Mouse (Mus musculus) regulatory T cell (primary cell): ENCODE measurements around the gene Rassf6.

ENCODE experiments used
- in situ Hi-C: fragments of 300-600 bp; cut with MboI, MseI; formaldehyde crosslinking; loops from one replicate; pipeline ENCODE4 v1.15.1; 2025; ENCODE audit warnings: high pct_unique_total_duplicates

Rassf6 gene

DNA sequence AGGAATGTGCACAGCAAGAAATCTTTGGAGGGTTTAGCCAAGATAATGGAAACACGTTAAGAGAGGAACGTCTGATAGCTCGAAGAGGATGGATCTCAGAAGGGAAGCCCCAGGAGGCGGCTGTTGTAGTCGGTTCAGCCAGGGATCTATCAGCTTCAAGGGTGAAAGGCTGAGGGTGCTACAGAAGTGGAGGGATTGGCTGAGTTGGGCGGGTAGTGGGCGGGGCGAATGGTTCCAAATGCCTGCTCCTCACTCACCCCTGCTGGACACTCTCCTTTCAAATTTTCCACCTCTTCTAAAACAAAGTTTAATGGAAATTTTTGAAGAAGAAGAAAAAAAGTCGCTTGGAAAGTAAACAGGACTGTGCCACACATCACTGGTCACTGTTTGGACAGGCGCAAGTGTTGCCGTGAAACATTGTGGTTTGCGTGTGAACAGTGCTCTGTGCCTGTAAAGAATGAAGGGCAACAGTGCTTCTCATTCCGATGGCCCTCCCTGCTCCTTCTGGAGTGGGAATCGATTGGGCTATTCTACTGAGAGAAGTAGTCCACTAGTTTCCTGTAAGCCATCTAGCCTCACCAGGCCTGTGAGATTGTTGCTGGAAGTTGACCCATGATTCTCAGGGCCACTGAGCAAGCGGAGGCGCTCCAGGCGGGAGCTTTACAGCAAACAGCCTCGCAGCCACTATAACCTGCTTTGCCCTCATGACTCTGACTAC is 15.6 kb downstream of the Rassf6 start:
- in situ Hi-C loops = loop anchor here (25.0 kb wide), 1 partner anchor 413 kb away; the partner anchor contains the start of gene Cox18

DNA sequence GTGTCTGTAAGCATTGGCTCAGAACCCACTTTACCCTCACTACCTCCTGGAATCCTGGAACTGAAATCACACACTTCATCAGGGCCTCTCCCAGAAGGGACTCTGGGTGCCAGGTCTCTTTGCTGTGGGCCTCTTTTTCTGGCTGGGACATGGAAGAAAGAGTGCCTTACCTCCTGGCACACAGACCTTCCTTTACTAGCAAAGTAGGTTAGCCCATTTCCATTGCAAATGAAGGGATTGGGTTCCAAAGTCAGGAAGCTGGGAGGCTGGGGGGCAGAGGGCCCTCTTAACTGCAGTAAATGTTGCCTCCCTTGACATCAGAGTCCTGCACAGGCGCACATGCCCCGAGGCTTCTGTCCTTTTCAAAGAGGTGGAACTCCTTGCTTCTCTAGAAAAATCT is 17.2 kb downstream of the Rassf6 start:
- in situ Hi-C loops = loop anchor here (25.0 kb wide), 1 partner anchor 411 kb away; the partner anchor contains the start of gene Cox18

DNA sequence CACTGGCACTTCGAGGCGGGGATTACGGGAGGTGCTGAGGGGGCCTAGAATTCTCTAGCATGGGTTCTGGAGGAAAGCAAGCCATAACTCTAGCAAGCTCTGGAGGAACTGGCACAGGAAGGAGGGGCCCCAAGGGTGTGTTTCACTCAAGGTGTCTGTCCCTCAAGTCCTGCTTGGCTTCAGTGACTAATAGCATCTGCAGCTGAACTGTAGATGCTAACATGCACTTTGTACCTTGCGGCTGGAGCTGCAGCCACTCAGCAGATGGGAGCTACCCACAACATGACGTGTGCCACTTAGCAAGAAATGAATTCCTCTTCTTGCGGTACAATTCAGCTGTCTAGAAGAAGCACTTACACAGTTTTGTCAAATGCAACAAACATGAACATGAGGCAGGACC is 18.7 kb downstream of the Rassf6 start:
- in situ Hi-C loops = loop anchor here (25.0 kb wide), 1 partner anchor 409 kb away; the partner anchor contains the start of gene Cox18

DNA sequence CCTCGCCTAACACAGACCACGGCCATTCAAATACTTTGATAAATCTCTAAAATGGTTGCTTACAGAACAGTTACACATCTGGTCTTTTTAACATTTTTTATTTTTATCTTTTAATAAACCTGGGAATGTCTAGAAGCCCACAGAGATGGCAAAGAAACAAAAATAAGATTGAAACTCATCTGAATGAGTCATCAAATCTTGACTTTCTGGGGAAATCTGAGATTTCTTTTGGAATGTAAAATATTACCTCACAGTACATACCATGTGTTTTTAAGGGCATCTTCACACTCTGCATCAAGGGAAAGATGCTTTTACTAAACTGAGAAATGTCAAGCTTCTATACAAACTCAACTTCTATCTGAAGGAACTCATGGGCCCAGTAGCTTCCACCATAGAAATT is 19.1 kb downstream of the Rassf6 start:
- in situ Hi-C loops = loop anchor here (25.0 kb wide), 1 partner anchor 409 kb away; the partner anchor contains the start of gene Cox18

DNA sequence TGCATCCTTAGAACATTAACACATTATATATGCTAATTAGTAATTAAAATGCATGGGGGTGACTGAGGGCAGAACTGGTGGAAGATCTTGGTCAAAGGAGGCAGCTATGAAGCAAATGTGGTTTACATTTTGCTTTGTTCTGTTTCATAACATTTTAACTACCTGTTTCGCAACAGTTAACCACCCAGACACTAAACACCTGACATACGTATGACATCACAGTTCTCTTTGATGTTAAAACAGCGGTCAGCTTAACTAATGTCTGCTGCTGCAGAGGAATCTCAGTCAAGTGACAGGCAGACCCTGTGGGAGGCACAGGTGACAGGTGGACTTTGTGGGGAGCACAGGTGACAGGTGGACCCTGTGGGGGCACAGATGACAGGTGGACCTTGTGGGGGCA is 22.6 kb downstream of the Rassf6 start:
- in situ Hi-C loops = loop anchor here (25.0 kb wide), 1 partner anchor 406 kb away; the partner anchor contains the start of gene Cox18

DNA sequence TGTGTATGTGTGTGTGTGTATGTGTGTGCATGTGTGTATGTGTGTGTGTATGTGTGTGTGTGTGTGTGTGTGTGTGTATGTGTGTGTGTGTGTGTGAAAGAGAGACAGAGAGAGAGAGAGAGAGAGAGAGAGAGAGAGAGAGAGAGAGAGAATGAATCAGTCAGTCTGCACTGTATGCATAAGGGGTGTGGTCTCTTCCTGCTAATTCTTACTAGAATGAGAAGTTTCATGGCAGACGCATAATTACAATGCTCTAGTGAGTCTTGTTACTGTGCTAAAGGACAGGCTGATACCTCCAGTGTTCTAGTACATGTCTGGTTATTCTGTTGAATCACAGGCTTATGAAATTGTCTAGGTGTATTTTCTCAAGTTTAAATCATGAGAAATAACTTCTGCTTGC is 27.7 kb downstream of the Rassf6 start:
- in situ Hi-C loops = loop anchor here (25.0 kb wide), 1 partner anchor 400 kb away; the partner anchor contains the start of gene Cox18

DNA sequence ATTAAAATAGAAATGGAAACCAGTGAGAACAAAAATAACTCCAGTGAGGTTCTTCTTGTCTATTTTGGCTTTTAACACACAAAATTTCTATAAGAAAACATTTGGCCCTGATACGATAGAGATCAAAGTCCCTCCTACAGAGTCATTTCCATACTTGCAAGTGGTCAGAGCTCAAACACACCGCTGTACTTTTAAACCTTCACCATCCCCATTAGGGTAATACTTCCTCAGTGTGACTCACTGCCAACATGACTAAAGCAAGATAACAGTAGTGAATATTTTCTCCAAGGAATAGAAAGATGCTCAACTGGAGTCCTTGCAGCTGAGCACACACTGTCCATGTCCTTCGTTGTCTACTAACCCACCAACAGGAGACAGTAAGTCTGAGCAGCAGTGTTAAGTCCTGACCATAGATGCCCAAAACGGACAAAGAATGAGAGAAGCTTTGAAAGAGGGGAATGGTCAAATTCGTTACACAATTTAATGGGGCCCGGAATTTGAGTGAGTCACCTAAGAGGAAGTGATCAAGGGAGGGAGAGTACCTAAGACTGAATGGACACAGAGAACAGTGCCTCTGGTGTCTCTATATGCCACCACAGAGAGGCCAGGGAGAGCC is 28.4 kb downstream of the Rassf6 start:
- in situ Hi-C loops = loop anchor here (25.0 kb wide), 1 partner anchor 400 kb away; the partner anchor contains the start of gene Cox18

DNA sequence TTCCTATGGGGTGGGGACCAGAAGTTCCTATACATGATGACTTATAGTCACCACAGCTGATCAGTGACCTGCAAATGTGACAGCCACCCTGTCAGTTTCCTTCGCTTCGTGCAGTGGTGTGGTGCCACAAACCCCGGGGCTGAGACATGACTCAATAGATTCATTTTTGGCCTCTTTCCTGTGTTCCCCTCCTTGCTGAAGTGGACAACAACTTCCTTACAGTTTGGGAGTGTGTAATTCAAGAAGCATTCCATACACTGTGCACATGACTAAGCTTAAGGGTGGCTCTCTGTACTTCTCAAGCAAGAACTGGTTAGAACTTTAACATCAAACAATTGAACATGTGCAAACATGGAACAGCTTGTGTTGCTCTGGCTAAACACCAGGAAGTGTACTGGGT is 29.1 kb downstream of the Rassf6 start:
- in situ Hi-C loops = loop anchor here (25.0 kb wide), 1 partner anchor 399 kb away; the partner anchor contains the start of gene Cox18

DNA sequence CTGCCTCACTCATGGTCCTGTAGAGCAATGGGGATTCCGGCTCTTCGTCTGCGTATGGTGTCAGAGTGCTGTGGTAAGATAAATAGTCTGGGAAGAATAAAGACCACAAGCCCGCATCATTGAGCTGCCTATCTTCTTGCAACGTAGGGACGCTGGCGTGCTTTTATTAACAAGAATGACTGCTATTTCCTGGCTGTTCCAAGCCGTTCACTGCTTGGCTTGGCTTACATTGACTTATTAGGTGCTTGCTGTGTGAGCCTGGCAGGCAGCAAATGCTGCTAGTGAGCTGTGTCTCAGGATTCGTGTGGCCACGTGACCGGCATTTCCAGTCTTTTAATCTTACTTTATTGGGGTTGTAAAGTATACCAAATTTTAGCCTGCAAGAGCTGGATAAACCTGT is 31.6 kb downstream of the Rassf6 start:
- in situ Hi-C loops = loop anchor here (25.0 kb wide), 1 partner anchor 397 kb away; the partner anchor contains the start of gene Cox18

DNA sequence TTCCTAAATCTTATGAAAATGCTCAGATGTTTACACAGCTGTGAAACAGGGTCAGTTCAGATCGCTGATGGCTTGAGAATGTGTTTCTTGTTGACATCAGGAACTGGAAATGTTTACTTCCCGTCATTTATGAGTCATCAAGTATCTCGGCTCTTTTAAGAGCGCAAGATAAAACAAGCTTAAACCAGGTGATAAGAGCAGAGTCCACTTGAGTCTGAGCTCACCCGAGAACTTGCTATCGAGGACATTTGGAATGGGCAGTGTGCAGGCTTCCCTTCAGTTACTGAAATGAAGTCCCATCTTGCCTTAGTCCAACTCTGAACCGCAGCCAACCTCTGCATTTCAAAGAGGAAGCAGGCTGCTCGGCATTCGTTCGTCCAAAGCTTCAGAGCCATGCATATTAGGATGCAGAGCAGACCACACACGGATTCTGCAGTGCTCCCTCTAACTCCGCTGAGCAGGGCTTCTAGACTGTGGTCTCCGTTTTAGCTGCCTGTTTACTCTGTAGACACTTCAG is 37.0 kb downstream of the Rassf6 start:
- in situ Hi-C loops = loop anchor here (25.0 kb wide), 1 partner anchor 391 kb away; the partner anchor contains the start of gene Cox18

DNA sequence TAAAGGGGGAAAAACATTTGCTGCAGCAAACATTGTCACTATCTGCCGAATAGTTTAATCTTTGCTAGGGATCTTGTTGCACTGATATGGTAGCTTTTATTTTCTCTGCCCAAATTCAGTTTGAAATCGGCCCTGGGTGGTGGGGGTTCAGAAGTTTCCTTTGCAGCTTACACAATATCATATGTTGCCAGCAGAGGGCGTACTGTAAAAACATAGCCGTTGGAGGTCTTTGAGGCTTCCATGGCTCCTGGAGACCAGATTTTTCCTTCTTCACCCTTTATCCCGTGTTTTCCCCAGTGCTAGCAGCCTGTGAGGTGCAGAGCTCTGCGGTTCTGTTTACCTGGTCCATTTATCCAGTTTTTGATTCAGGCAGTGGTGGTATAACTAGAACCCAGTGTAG is 39.0 kb downstream of the Rassf6 start:
- in situ Hi-C loops = loop anchor here (25.0 kb wide), 1 partner anchor 389 kb away; the partner anchor contains the start of gene Cox18

DNA sequence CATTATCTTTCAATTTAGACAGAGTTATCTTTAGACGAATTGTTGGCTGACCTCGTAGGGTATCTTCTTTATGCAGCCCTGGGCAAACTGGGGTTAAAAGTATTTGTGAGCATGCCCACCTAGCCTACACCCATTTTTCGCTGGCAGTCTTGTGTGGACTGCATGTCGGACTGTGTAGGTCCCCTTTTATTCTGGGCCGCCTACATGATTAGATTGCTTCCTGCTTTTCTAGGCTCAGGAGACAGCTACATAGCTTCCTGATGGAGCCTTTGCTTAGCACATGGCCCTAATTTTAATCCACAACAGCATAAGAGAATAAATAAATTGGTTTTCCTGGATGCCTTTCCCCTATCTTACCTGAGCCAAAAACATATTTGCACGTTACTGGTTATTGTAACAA is 44.3 kb downstream of the Rassf6 start:
- in situ Hi-C loops = no loop called here

DNA sequence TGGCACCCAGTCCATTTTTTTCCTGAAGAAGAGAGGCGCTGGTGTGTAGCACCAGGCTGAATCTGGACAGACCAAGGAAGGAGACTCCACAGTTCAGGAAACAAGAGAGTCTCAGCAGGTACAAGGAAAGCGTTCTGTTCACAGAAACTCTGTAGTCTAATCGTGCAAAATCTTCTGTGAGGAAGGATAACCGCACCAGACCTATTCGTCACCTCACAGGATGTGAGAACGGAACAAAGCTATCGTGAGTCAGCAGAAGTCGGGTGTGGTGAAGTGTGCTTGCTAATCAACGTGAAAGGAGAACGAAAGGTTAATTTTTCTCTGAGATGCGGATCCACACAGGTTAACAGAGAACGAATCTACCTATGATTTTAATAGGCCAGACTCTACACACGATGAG is 45.5 kb downstream of the Rassf6 start:
- in situ Hi-C loops = no loop called here

DNA sequence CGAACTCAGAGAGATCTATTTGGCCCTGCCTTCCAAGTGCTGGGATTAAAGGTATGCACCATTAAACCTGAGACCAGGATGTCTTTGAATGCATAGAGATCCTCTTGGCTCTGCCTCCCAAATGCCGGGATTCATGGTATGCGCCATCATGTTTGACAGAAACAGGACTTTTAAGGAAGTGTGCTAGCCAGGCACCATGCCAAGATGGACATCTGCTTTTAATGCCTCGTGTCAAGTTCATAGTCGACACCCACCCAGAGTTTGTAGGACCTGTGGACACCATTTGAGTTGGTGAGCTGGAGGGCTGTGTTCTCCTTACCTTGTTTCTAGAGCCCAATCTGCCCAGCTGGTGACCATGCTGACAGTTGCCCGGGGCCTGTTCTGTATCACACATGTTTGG is 48.5 kb downstream of the Rassf6 start:
- in situ Hi-C loops = no loop called here

DNA sequence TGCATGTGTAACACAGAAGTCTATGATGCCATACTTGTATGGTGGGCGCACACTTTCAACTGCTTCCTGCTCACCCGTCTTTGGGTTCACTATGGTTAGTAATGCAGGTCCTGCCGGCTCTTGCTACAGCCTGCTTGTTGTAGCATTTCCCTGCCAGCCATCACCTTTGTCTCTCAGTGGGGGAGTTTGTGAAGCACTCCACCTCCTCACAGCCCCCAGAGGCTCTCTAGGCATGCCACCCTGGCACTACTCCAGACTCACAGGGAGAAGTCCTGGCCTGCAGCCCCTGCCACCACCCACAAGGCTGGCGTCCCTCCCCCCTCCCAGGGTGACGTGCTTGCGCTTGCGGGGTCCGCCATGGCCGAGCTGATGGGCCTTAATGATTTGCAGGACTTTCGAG is 49.8 kb downstream of the Rassf6 start:
- in situ Hi-C loops = no loop called here

DNA sequence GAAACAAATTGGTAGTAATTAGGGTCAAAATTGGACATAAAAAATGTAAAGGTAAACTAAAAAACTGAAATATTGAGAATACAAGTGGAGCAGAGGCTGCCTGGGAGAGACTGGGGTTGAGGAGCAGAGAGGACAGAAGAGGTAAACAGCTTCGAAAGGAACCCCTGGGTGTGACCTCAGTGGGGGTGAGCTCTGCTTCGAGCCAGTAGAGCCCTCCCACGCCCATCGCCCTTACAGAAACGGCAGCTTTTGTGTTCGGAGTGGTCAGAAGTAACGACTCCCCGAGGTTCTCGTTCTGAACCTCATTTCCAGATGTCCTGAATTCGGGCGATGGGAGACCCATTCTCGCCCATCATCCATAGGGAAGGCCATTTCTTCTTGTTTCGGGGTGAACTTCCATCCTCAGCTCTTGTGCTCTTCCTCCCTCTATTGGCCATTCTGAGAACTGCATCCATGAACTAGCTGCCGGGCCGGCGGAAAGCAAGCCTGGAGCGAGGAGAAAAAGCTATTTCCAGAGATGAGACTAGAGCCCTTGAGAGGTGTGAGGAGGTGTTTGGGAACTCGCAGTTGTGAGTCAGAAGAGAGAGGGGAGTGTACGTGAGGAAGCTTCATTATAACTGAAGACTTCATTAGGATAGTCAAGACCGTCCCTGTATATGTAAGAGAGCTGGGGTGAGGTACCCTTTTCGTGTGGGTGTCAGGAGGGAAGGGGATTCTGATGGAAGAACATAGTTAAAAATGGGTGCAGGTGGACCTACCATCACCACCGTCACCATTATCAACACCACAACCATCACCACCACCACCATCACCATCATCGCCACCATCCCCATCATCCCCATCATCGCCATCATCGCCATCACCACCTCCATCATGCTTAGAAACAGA is 51.5 kb downstream of the Rassf6 start:
- in situ Hi-C loops = no loop called here

DNA sequence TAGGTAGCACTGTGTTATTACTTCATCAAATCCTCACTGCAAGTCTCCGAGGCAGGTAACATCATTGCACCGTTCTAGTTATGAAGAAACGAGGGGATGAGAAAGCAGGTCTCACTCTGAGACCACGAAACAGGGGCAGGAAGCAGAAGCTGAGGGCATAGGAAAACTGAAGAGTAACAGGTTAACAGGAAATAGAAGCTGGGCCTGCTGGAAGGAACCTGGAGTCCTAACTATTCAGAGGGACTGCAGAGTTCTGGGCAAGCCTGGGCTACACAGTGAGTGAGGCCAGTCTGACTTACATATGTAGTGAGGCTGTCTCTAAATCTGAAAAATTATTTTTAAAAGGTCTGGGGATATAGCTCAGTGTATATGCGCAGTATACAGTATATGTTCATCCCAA is 52.4 kb downstream of the Rassf6 start:
- in situ Hi-C loops = no loop called here

DNA sequence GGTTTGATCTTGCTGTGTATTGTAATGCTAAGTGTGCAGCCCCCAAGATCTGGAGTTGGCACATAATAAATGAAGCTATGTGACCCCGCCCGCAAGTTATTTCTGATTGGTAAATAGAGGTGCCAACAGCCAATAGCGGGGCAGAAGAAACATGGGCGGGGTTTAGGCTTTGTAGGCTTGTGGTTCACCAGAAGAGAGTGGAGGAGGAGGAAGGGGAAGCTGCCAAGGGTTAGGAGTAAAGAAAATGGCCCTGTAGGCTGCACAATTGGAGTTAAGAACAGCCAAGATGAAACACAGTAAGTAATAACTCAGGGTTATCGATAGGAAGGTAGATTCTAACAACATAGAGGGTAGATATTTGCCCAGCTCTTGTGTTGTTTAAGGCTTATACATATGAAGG is 53.9 kb downstream of the Rassf6 start:
- in situ Hi-C loops = no loop called here

DNA sequence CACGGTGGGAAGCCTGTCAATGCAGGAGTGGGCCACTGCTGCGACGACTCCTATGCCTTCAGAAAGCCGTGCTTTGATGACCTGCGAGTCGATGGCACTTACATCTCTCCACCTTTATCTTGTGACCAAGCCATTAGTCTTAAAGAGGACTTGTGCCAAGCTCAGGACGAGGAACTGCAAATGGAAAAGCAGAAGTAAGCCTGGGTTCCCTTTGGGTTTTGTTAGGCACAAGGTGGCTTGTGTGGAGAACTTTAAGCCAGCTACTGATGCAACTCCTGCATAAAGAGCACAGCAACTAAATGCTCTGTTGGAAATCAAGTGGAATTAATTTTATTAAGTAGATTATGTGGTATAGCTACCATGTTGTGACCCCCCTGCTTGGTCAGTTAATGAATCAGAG is 55.7 kb downstream of the Rassf6 start:
- in situ Hi-C loops = no loop called here

DNA sequence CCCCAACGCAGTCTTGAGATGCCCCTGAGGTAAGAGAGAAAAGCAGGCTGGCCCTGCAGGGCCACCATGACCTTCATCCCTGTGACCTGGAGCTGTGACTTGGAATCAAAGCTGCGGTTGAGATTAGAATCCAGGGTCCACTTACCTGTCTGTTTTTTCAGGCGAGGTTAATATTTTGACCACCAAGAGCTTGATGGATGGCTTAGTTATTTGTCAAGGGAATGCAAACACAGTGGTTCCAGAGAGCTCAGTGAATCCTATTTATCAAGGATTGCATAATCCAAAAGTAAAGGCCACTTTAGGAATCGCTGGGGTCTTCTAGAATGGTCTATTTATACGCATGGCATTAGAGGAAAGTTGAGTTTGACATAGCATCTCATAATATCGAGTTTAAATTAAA is 58.3 kb downstream of the Rassf6 start:
- in situ Hi-C loops = no loop called here

DNA sequence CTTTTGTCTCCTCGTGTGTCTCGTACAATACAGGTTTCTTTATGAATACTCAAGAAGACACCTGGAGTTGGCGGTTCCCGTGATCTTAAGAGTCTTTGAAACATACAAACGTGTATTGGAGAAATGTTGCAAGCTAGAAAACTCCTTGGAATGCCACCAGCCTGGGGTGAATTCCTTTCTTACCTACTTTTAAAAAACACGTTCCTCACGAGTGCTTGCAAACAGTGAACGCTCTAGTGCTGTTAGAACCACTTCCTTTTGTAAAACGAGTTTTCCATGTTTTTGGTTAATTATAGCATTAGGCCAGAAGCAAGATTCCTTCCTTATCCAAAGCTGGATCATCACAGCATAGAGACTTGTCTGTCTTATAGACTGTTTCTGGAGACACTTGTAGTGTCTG is 60.9 kb downstream of the Rassf6 start:
- in situ Hi-C loops = no loop called here
